Mouse (Mus musculus) intestine, postnatal 0 days (tissue): ENCODE measurements around the gene Afap1. TPM values are rescaled to one million over a fixed set of nuclear protein-coding genes. Genes with fewer than 3 reads are reported as not detected.

Experiments
- ATAC-seq: fragments of 200-750 bp; cut with Nextera tagmentation; 2 replicates; pipeline ENCODE4 v1.8.0; 2017; ENCODE audit warnings: mild to moderate bottlenecking, moderate TSS enrichment, moderate library complexity
- H3K27ac ChIP-seq: fragments of 300-500 bp; sonication (generic); 2 replicates; pipeline ENCODE4 v1.5.1; 2014; ENCODE audit warnings: mild to moderate bottlenecking, low read depth, low read length, moderate library complexity
- H3K27me3 ChIP-seq: fragments of 300-500 bp; sonication (generic); replicated peaks from 2 replicates; pipeline ENCODE4 v1.6.1; 2014; ENCODE audit warnings: low read length, mixed read lengths; ENCODE audit not compliant: control insufficient read depth, insufficient read depth
- H3K36me3 ChIP-seq: fragments of 300-500 bp; sonication (generic); 2 replicates; pipeline ENCODE4 v1.6.1; 2014; ENCODE audit warnings: mild to moderate bottlenecking, moderate library complexity; ENCODE audit not compliant: control insufficient read depth, insufficient read depth
- H3K4me1 ChIP-seq: fragments of 300-500 bp; sonication (generic); replicated peaks from 2 replicates; pipeline ENCODE4 v1.6.1; 2014; ENCODE audit warnings: antibody characterized with exemption, low read length, mixed read lengths; ENCODE audit not compliant: control insufficient read depth, insufficient read depth
- H3K4me2 ChIP-seq: fragments of 300-500 bp; sonication (generic); replicated peaks from 2 replicates; pipeline ENCODE4 v1.6.1; 2014; ENCODE audit warnings: low read depth, mild to moderate bottlenecking, moderate library complexity
- H3K4me3 ChIP-seq: fragments of 300-500 bp; sonication (generic); 2 replicates; pipeline ENCODE4 v1.5.1; 2014; ENCODE audit warnings: low read depth, low read length
- H3K9ac ChIP-seq: fragments of 300-500 bp; sonication (generic); 2 replicates; pipeline ENCODE4 v1.6.1; 2014; ENCODE audit warnings: mild to moderate bottlenecking, low read depth, low read length
- H3K9me3 ChIP-seq: fragments of 300-500 bp; sonication (generic); 2 replicates; pipeline ENCODE4 v1.6.1; 2016; ENCODE audit warnings: mixed run types; ENCODE audit not compliant: control insufficient read depth
- CTCF ChIP-seq: sonication (generic); IDR thresholded peaks from 2 replicates; pipeline ENCODE4 v1.5.1; 2016; ENCODE audit warnings: low read depth, mild to moderate bottlenecking, control low read depth, antibody characterized with exemption, moderate library complexity
- WGBS: fragments of 180-500 bp; shearing (Covaris S2); extraction: QIAGEN DNeasy Blood & Tissue Kit; methylation state at CpG from one replicate; pipeline ENCODE4 v1.1.7; 2014; 5-methylcytosine and 5-hydroxymethylcytosine counted together
- polyA plus RNA-seq: library from polyadenylated mRNA; unstranded; fragments of >200 nt; fragmentation: Nextera tagmentation; extraction: Ambion mirVana; gene quantifications from 2 replicates; pipeline ENCODE4 v1.2.1, GENCODE M21; 2015

Afap1 gene
- polyA plus RNA-seq, 1 experiment from 2014 or later = 8.1 TPM

DNA sequence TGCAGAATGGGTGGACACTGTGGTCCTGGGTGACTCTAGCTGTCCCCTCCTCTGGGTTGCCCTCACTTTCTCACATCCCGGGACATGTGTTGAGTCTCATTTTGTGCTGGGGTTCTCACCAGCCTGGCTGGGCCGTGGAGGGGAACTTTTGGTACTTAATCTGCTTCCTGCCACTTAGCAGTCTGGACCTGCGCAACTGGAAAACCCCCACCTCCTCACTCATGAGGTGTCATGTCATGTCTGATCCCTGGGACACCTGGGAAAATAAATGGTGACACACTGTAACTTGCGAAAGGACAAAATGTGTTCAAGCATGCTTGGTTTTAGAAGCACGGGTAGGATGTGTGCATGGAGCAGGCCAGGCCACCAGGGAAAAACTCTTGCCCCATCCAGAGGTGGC lies 8.4 kb upstream of the Afap1 start:
- WGBS = 82% methylated on average over 5 of the region's 5 CpGs
- Histone ChIP-seq H3K4me2 (no peak overlapping the region), H3K9ac (no peak overlapping the region), H3K4me1 (no peaks in the 10 kb centered on the region; the same call in 1 of the 2 replicates), H3K36me3 (no peaks in the 10 kb centered on the region), H3K27me3 (no peaks in the 10 kb centered on the region), H3K9me3 (no peaks in the 10 kb centered on the region), H3K27ac (no peak overlapping the region), H3K4me3 (no peak overlapping the region)
- no peak for ATAC-seq
- TF ChIP-seq CTCF = no peak

DNA sequence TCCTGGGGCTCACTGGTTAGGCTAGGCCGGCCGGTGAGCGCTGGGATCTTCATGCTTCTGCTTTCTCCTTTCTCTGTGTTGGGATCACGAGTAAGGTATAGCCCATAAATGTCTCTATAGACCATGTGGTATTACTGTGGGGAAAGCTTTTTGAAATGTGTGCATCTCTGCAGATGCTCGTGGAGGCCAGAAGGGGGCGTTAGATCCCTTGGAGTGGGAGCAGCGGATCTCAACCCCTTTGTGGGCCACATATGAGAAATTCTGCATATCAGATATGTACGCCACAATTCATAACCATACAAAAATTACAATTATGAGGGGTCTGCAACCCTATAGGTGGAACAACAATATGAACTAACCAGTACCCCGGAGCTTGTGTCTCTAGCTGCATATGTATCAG lies 4.2 kb upstream of the Afap1 start:
- H3K9me3 ChIP-seq = no peaks in the 10 kb centered on the region
- no peak overlapping the region for H3K27ac ChIP-seq
- H3K4me3 ChIP-seq = no peak overlapping the region
- H3K4me1 ChIP-seq = no peaks in the 10 kb centered on the region; the same call in 1 of the 2 replicates
- H3K9ac ChIP-seq = no peak overlapping the region
- 65% methylated on average over 9 of the region's 9 CpGs for WGBS
- H3K36me3 ChIP-seq = no peaks in the 10 kb centered on the region
- peak; percentile 82 for TF ChIP-seq CTCF
- H3K4me2 ChIP-seq = no peak overlapping the region
- 0 out of 2 replicates have a peak, but pooled peaks cover 4% of the 10 kb centered on the region for H3K27me3 ChIP-seq
- ATAC-seq = no peak

DNA sequence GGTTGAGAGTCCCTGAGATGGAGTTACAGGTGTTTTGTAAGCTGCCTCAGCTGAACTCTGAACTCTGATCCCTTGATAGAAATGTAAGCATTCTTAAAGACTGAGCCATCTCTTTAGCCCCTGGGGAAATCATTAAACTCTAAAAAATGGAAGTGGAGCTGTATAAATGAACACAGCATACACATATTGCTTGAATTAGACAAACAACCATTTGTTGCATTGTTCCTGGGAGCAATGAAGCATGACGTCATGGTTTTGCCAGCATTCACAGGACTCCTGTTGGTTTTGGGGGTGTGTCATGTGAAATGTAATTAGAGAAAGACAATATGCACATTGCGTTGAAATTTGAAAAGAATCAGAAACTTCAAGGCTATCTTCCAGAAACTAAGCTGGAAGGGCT lies 3.5 kb upstream of the Afap1 start:
- no peak for TF ChIP-seq CTCF
- Histone ChIP-seq H3K9ac (no peak overlapping the region), H3K9me3 (no peaks in the 10 kb centered on the region), H3K4me3 (no peak overlapping the region), H3K4me1 (no peaks in the 10 kb centered on the region; the same call in 1 of the 2 replicates), H3K27ac (no peak overlapping the region), H3K36me3 (no peaks in the 10 kb centered on the region), H3K27me3 (0 out of 2 replicates have a peak, but pooled peaks cover 5% of the 10 kb centered on the region), H3K4me2 (no peak overlapping the region)
- ATAC-seq = no peak
- WGBS = 43% methylated on average over 2 of the region's 2 CpGs

DNA sequence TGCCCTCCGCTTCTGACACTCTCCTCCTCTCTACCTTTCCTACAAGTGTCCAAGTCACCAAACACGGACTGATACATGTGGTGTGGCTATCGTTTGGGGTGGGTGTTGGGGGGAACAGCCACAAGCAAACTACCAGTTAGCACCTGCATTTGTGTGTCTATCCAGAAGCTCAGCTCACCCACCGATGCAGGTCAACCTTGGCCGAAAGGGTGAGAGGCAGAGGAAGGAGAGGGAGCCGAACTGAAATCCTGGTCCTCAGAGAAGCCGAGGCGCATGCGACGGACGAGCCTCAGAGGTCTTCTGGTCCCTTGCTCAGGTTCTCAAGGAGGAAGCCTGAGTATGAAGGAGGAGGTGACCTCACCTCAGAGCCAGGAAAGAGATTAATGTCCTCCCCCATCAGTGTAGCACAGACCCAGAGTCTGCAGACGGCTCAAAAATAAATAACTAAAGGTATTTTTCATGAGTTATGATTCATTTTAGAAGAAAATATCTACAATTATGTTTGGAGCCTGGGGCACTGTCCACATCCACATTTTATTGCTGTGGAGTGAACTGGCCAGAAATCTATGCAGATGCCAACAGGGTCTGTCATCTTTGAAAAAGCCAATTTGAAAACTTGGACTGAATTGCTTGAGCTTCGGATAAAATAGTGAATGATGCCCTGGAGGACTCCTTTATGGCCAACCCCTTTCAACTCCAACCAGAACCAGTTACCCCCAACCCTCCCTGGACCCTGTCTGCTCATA lies 2.0 kb upstream of the Afap1 start:
- no peak for TF ChIP-seq CTCF
- Histone ChIP-seq H3K4me2 (no peak overlapping the region), H3K4me1 (no peaks in the 10 kb centered on the region; the same call in 1 of the 2 replicates), H3K4me3 (no peak overlapping the region), H3K27ac (no peak overlapping the region), H3K36me3 (no peaks in the 10 kb centered on the region), H3K27me3 (0 out of 2 replicates have a peak, but pooled peaks cover 5% of the 10 kb centered on the region), H3K9ac (no peak overlapping the region), H3K9me3 (no peaks in the 10 kb centered on the region)
- 92% methylated on average over 13 of the region's 13 CpGs for WGBS
- no peak for ATAC-seq

DNA sequence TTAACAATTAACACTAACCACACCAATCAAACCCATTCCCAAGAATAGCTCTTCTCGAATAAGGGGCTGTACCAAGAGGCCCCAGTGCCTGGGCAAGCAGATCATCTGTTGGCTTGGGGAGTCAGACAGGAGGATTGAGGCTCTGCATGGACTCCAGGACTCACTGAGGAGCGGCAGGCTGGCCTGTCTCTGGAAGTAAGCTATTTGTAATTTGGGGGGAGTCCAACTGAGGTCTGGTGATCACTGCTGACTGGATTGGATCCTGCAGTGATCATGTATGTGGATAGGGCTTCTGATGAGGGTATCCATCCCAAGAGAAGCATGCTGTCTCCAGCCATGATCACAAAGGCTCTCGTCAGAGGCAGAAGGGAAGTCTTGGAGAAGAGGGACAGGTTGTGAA lies 756 bp upstream of the Afap1 start:
- H3K4me3 ChIP-seq = no peak overlapping the region
- 0 out of 2 replicates have a peak, but pooled peaks cover 5% of the 10 kb centered on the region for H3K27me3 ChIP-seq
- no peaks in the 10 kb centered on the region for H3K9me3 ChIP-seq
- no peak for TF ChIP-seq CTCF
- H3K4me1 ChIP-seq = no peaks in the 10 kb centered on the region; the same call in 1 of the 2 replicates
- WGBS = 64% methylated on average over 3 of the region's 3 CpGs
- no peaks in the 10 kb centered on the region for H3K36me3 ChIP-seq
- no peak overlapping the region for H3K4me2 ChIP-seq
- no peak for ATAC-seq
- no peak overlapping the region for H3K9ac ChIP-seq
- no peak overlapping the region for H3K27ac ChIP-seq

DNA sequence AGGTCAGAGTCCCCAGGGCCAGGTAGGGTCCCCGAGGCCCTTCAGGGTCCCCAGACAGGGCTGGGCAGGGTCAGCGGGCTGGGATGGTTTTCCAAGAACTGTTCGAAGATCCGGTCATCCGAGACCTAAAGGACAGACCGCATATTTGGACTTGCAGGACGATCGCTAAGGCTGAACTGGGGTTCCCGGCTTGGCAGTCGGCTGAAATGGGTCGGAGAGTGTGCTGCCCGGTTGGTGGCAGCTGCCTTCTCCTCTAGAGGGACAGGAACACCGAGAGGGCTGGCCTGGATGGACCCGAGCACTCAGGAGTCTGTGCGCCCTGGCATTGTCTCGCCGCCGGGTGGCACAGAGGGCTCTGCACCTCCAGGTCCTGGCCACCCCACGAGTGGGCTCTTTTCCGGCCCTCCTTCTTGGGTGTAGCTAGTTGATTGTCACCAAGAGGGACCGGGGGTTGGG lies 714 bp downstream of the Afap1 start:
- peak; percentile 56 for TF ChIP-seq CTCF
- peak overlapping the region; percentile 63 for H3K9ac ChIP-seq

More for the DNA sequence above, 714 bp downstream of the Afap1 start:
- H3K4me2 ChIP-seq = peak overlapping the region; percentile 93
- peak overlapping the region; percentile 50; the same call in 1 of the 2 replicates for H3K27ac ChIP-seq
- peak overlapping the region; percentile 74 for H3K4me3 ChIP-seq
- H3K4me1 ChIP-seq = no peaks in the 10 kb centered on the region; the same call in 1 of the 2 replicates
- 0 out of 2 replicates have a peak, but pooled peaks cover 5% of the 10 kb centered on the region for H3K27me3 ChIP-seq
- WGBS = 3% methylated on average over 21 of the region's 21 CpGs
- no peaks in the 10 kb centered on the region for H3K9me3 ChIP-seq
- peak; percentile 17; the same call in 1 of the 2 replicates for ATAC-seq
- H3K36me3 ChIP-seq = no peaks in the 10 kb centered on the region
